Mouse (Mus musculus) embryo, embryonic 10.5 days (tissue): Measurements from ENCODE around the gene Imp4.

ENCODE experiments used
- DNase-seq: peaks from one replicate; pipeline ENCODE4 v3.0.0-alpha.2; 2015; ENCODE audit warnings: low spot score

Imp4 gene

GRCm38 (mm10) chr1:34462766-34463165, 23.1 kb downstream of the Imp4 start:
- DNase-seq: peak; percentile 76

GRCm38 (mm10) chr1:34464310-34464817, 24.7 kb downstream of the Imp4 start:
- no peak for DNase-seq

GRCm38 (mm10) chr1:34465445-34465844, 25.8 kb downstream of the Imp4 start:
- DNase-seq: no peak

- no peak for DNase-seq
Observed at GRCm38 (mm10) chr1:34468051-34468450, 28.4 kb downstream of the Imp4 start.

- no peak for DNase-seq
Observed at GRCm38 (mm10) chr1:34468500-34468899, 28.8 kb downstream of the Imp4 start.

- DNase-seq: no peak
Observed at GRCm38 (mm10) chr1:34469801-34470200, 30.1 kb downstream of the Imp4 start.

GRCm38 (mm10) chr1:34472427-34473300, 33.0 kb downstream of the Imp4 start:
- peak; percentile 54 for DNase-seq

- DNase-seq: no peak
Observed at GRCm38 (mm10) chr1:34478891-34479655, 39.4 kb downstream of the Imp4 start.

- no peak for DNase-seq
Observed at GRCm38 (mm10) chr1:34480801-34481200, 41.1 kb downstream of the Imp4 start.

GRCm38 (mm10) chr1:34481920-34482669, 42.4 kb downstream of the Imp4 start:
- DNase-seq: no peak

- DNase-seq: no peak
Observed at GRCm38 (mm10) chr1:34484470-34484869, 44.8 kb downstream of the Imp4 start.

- DNase-seq: peak; percentile 59
Observed at GRCm38 (mm10) chr1:34485461-34486188, 46.0 kb downstream of the Imp4 start.

GRCm38 (mm10) chr1:34487383-34487782, 47.7 kb downstream of the Imp4 start:
- DNase-seq: no peak

GRCm38 (mm10) chr1:34489852-34490541, 50.3 kb downstream of the Imp4 start:
- no peak for DNase-seq

GRCm38 (mm10) chr1:34491480-34491879, 51.8 kb downstream of the Imp4 start:
- DNase-seq: no peak
